Mouse (Mus musculus) erythroblast, embryonic 14.5 days (primary cell): ENCODE measurements around the gene Ankrd44. TPM values are rescaled to one million over a fixed set of nuclear protein-coding genes. Genes with fewer than 3 reads are reported as not detected.

ENCODE experiments used
- H3K27me3 ChIP-seq: 2 replicates; pipeline ENCODE4 v1.6.1; 2012; ENCODE audit warnings: inconsistent platforms; ENCODE audit not compliant: control insufficient read depth
- H3K36me3 ChIP-seq: 2 replicates; pipeline ENCODE4 v1.6.1; 2012; ENCODE audit warnings: mild to moderate bottlenecking, inconsistent platforms; ENCODE audit not compliant: control insufficient read depth
- H3K4me1 ChIP-seq: 2 replicates; pipeline ENCODE4 v1.6.1; 2012; ENCODE audit warnings: inconsistent platforms; ENCODE audit not compliant: control insufficient read depth
- H3K4me3 ChIP-seq: replicated peaks from 2 replicates; pipeline ENCODE3; 2012; ENCODE audit warnings: moderate library complexity, mild to moderate bottlenecking, inconsistent platforms
- H3K9me3 ChIP-seq: 2 replicates; pipeline ENCODE4 v1.6.1; 2012; ENCODE audit warnings: low read length, inconsistent platforms, mixed read lengths; ENCODE audit not compliant: control insufficient read depth
- GATA1 ChIP-seq: IDR thresholded peaks from 2 replicates; pipeline ENCODE4 v1.6.1; 2012; ENCODE audit warnings: low read length, inconsistent platforms, mixed read lengths
- TAL1 ChIP-seq: IDR thresholded peaks from 3 replicates; pipeline ENCODE4 v1.6.1; 2012; ENCODE audit warnings: low read length, inconsistent platforms, mixed read lengths
- polyA plus RNA-seq: library from polyadenylated mRNA; stranded (reverse); fragments of >175 nt; gene quantifications from 2 replicates; pipeline ENCODE4 v1.2.3, GENCODE M21; 2012

Ankrd44 gene
- polyA plus RNA-seq, 1 experiment, result 0.03 TPM

DNA sequence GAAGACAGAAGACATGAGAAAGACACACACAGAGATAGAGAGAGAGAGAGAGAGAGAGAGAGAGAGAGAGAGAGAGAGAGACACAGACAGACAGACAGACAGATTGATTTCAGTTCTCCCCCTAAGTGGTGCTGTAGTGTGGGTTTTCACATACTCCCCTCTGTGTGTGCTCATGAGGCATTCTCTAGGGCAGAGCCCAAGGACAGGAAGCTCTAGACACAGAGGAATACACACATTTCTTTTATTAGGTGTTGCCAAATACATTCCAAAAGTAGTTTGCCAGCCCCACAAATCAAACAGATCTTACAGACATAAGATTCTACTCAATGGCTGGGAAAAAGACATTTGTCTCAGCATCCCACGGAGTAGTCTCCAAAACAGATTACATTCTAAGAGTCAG, 126.8 kb downstream of the Ankrd44 start:
- H3K4me3 ChIP-seq, result no peak overlapping the region
- H3K9me3 ChIP-seq, result no peaks in the 10 kb centered on the region
- H3K4me1 ChIP-seq, result no peaks in the 10 kb centered on the region
- TF ChIP-seq TAL1, result no peak
- TF ChIP-seq GATA1, result no peak
- H3K36me3 ChIP-seq, result no peaks in the 10 kb centered on the region
- no peaks in the 10 kb centered on the region for H3K27me3 ChIP-seq

DNA sequence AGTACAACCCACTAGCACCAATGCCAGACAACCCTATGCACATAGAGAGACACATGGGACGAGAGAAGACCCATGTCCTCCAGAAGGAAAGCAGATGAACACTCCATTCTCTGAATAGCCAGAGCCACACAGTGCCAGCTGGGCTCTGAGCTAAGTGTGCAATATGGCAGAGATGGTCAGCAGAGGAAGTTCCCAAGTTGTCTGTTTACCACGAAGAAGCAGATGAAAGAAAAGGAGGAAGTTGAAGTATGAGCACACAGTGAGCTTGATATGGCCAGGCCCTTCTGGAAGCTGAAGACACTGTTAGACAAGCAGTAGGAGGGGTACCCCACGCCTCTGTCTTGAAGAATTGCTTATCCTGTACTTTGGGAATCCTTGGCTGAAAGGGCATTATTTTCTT, 127.8 kb downstream of the Ankrd44 start:
- H3K4me1 ChIP-seq, result no peaks in the 10 kb centered on the region
- H3K36me3 ChIP-seq, result no peaks in the 10 kb centered on the region
- TF ChIP-seq TAL1 (no peak), GATA1 (no peak)
- no peak overlapping the region for H3K4me3 ChIP-seq
- no peaks in the 10 kb centered on the region for H3K27me3 ChIP-seq
- H3K9me3 ChIP-seq, result no peaks in the 10 kb centered on the region

DNA sequence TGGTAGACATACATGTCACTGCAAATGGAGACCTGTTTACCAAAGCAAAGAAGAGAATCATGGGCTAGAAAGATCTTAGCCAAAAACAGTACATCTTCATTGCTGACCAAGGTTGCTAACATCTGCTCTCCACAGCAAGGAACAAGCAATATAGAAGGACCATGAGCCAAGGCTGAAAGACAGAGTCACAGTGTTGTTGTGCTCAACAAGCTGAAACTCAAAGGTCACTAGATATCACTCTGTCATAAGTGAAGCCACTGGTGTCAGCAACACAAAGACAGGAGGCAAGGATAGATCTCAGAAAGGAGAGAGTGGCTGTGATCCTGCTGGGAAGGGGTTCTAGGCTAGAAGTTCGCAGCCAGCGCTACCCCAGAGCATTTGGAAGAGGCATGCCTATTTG, 131.5 kb downstream of the Ankrd44 start:
- no peak for TF ChIP-seq TAL1
- no peak for TF ChIP-seq GATA1
- no peaks in the 10 kb centered on the region for H3K9me3 ChIP-seq
- H3K27me3 ChIP-seq, result no peaks in the 10 kb centered on the region
- no peaks in the 10 kb centered on the region for H3K36me3 ChIP-seq
- no peak overlapping the region for H3K4me3 ChIP-seq
- H3K4me1 ChIP-seq, result no peaks in the 10 kb centered on the region

DNA sequence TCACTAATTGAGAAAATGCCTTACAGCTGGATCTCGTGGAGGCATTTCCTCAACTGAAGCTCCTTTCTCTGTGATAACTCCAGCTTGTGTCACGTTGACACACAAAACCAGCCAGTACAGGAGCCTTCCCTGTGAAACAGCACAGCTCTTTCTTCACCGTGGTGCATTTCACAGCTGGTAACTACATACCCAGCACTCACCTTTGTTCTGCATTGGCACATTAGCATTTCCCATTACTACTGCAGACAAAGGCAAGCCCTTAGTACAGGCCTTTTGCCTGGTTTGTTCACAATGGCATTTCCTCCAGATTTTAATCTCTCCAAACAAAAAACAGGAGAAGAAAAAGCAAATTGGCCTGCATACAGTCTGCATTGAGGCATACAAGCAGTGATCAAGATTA, 134.8 kb downstream of the Ankrd44 start:
- no peak overlapping the region for H3K4me3 ChIP-seq
- H3K27me3 ChIP-seq, result no peaks in the 10 kb centered on the region
- no peaks in the 10 kb centered on the region for H3K4me1 ChIP-seq
- no peaks in the 10 kb centered on the region for H3K9me3 ChIP-seq
- TF ChIP-seq GATA1, result no peak
- no peak for TF ChIP-seq TAL1
- H3K36me3 ChIP-seq, result no peaks in the 10 kb centered on the region

DNA sequence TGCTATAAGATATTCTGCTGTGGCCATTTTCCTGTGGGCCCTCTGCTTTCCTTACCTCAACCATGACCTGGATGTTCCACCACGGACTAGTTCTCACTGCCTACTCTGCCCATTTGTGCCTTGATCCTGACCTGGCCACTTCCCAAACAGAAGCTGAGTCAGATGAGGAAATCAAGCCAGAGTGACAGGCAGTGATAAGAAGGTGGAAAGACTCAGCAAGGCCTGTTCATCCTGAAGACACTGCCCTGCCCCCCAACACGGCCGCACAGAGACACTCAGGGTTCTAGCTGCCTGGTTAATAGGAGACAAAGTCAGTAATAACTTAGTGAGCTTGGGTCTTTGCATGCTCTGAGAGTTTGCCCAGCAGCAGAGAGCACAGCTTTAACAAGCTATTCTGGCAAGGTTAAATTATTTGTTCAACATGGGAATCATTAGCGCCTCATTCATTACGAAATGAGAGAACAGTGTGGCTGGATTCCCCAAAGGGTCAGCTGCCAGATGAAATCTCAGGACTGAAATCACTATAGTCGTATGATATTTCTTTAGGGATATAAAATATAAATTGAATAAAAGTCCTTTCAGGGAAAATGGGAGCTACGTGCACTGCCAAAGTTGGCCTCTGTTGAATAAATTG, 136.7 kb downstream of the Ankrd44 start:
- Histone ChIP-seq H3K9me3 (no peaks in the 10 kb centered on the region), H3K27me3 (no peaks in the 10 kb centered on the region), H3K4me3 (no peak overlapping the region), H3K4me1 (no peaks in the 10 kb centered on the region), H3K36me3 (no peaks in the 10 kb centered on the region)
- TF ChIP-seq TAL1 (no peak), GATA1 (no peak)

DNA sequence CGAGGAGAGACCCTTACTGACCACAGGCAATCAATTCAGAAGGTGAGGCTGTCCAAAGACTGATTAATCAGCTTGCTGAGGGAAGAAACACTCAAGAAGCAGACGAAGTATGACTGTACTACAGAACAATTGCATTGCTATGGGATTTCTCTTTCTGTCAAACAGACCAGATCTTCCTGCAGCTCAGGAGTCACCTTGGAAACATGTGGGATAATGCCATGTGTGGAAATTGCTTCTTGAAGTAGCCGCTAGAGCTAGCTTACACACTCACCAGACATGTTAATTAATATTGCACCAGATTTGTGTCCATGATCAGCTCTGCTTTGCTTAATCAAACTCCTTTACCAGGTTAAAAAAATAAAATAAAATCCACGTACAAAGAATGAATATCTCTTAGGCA, 137.8 kb downstream of the Ankrd44 start:
- Histone ChIP-seq H3K36me3 (no peaks in the 10 kb centered on the region), H3K9me3 (no peaks in the 10 kb centered on the region), H3K27me3 (no peaks in the 10 kb centered on the region), H3K4me3 (no peak overlapping the region), H3K4me1 (no peaks in the 10 kb centered on the region)
- TF ChIP-seq TAL1 (no peak), GATA1 (no peak)

DNA sequence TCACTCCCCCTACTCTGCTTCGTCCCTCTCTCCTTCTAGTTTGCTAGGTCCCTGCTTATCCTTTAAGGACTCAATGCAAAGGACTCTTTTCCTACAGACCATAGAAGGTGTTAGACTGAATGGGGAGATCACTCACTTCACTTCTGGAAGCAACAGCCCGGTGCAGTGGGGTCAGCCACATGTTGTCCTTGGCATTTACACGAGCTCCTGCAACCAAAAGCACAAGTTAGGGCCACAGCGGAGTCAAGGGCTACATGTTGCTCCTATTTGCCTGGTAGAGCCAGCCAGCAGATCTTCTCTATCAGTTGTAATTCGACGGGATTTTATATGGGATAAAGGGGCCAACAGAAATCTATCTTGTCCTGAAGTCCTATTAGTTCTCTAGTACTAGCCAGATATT, 148.0 kb downstream of the Ankrd44 start:
- Histone ChIP-seq H3K36me3 (no peaks in the 10 kb centered on the region), H3K27me3 (no peaks in the 10 kb centered on the region), H3K4me3 (no peak overlapping the region), H3K4me1 (no peaks in the 10 kb centered on the region), H3K9me3 (no peaks in the 10 kb centered on the region)
- no peak for TF ChIP-seq TAL1
- no peak for TF ChIP-seq GATA1

DNA sequence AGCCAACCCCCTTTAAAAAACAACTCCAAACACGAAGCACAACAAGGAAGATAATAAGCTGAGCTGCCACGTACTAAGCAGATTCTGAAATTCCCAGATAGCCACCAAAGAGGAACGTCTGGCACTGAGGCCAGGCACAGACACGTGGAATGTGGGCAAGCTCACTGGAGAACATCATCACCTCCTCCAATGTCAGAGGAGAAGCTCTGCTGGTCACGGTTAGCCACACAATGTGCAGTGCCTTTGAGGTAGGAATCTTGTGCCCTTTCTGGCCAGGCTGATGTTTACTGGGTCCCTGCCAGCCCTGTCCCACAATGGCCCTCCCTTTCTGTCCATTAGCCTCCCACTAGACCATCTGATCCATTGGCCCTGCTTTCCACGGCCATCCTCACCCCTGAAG, 149.1 kb downstream of the Ankrd44 start:
- TF ChIP-seq TAL1, result no peak
- TF ChIP-seq GATA1, result no peak
- H3K36me3 ChIP-seq, result no peaks in the 10 kb centered on the region
- H3K4me1 ChIP-seq, result no peaks in the 10 kb centered on the region
- H3K4me3 ChIP-seq, result no peak overlapping the region
- H3K9me3 ChIP-seq, result no peaks in the 10 kb centered on the region
- no peaks in the 10 kb centered on the region for H3K27me3 ChIP-seq

DNA sequence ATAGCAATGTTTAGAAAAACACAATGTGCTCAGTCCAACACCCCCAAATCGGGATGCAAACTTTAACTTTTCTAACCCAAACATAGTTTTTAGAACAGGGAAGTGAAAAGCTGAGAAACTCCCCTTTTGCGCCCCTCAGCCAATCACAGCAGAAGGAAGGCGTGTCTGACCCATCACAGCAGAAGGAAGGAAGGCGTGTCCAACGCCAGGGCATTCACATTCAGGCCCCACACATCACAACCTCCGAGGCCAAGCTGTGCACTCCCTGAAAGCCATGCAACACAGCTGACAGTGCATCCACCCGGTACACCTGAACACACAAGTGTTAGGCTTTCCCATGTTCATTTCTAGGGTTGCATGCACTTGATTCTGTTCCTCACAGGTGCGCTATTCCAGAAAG, 150.1 kb downstream of the Ankrd44 start:
- Histone ChIP-seq H3K4me1 (no peaks in the 10 kb centered on the region), H3K9me3 (no peaks in the 10 kb centered on the region)
- TF ChIP-seq TAL1 (no peak), GATA1 (no peak)

DNA sequence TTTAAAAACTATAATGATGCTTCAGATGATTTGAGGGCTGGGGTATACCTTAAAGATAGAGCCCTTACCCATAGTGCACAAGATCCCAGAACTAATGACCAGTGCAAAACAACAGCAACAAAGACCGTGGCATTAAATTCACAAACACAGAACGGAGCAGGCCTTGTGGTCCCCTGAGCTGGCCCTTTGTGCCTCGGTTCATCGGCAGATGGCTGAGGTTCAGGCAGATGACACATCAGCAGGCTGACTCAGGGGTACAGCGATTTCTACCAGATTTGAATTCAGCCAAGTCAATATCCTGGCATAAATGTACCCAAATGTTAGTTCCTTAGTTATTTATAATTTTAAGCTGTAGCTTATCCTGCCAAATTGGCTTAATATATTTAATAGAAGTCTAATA, 153.3 kb downstream of the Ankrd44 start:
- H3K9me3 ChIP-seq, result no peaks in the 10 kb centered on the region
- TF ChIP-seq GATA1 (no peak), TAL1 (no peak)

More for the DNA sequence above, 150.1 kb downstream of the Ankrd44 start:
- H3K36me3 ChIP-seq, result no peaks in the 10 kb centered on the region
- no peaks in the 10 kb centered on the region for H3K27me3 ChIP-seq
- no peak overlapping the region for H3K4me3 ChIP-seq

More for the DNA sequence above, 153.3 kb downstream of the Ankrd44 start:
- Histone ChIP-seq H3K4me1 (no peaks in the 10 kb centered on the region), H3K4me3 (no peak overlapping the region), H3K36me3 (no peaks in the 10 kb centered on the region), H3K27me3 (no peaks in the 10 kb centered on the region)
